Mouse (Mus musculus) limb, embryonic 11.5 days (tissue): ENCODE measurements around the gene Nr6a1. TPM values are rescaled to one million over a fixed set of nuclear protein-coding genes. Genes with fewer than 3 reads are reported as not detected.

Experiments used
- ATAC-seq: fragments of 200-750 bp; cut with Nextera tagmentation; 2 replicates; pipeline ENCODE4 v1.8.0; 2017; ENCODE audit warnings: low read depth; ENCODE audit not compliant: insufficient number of reproducible peaks, low FRiP score, low TSS enrichment
- DNase-seq: peaks from one replicate; pipeline ENCODE4 v3.0.0-alpha.2; 2015; ENCODE audit warnings: low spot score
- H3K27ac ChIP-seq: fragments of 300-500 bp; sonication (generic); replicated peaks from 2 replicates; pipeline ENCODE4 v1.5.1; 2014; ENCODE audit warnings: low read depth, mild to moderate bottlenecking, low read length
- H3K27me3 ChIP-seq: fragments of 300-500 bp; sonication (generic); 2 replicates; pipeline ENCODE4 v1.6.1; 2014; ENCODE audit warnings: mild to moderate bottlenecking, low read length, mixed read lengths; ENCODE audit not compliant: control insufficient read depth, insufficient read depth
- H3K36me3 ChIP-seq: fragments of 300-500 bp; sonication (generic); 2 replicates; pipeline ENCODE4 v1.6.1; 2014; ENCODE audit warnings: mild to moderate bottlenecking, low read length, moderate library complexity, mixed read lengths; ENCODE audit not compliant: control insufficient read depth, insufficient read depth
- H3K4me1 ChIP-seq: fragments of 300-500 bp; sonication (generic); 2 replicates; pipeline ENCODE4 v1.6.1; 2014; ENCODE audit warnings: low read length, mixed read lengths; ENCODE audit not compliant: control insufficient read depth, insufficient read depth
- H3K4me2 ChIP-seq: fragments of 300-500 bp; sonication (generic); 2 replicates; pipeline ENCODE4 v1.6.1; 2014; ENCODE audit warnings: low read depth, mild to moderate bottlenecking, moderate library complexity; ENCODE audit not compliant: severe bottlenecking
- H3K4me3 ChIP-seq: fragments of 300-500 bp; sonication (generic); 2 replicates; pipeline ENCODE4 v1.5.1; 2014; ENCODE audit warnings: low read depth, low read length
- H3K9ac ChIP-seq: fragments of 300-500 bp; sonication (generic); 2 replicates; pipeline ENCODE4 v1.6.1; 2014; ENCODE audit warnings: mild to moderate bottlenecking, low read length
- H3K9me3 ChIP-seq: fragments of 300-500 bp; sonication (generic); 2 replicates; pipeline ENCODE4 v1.6.1; 2016; ENCODE audit warnings: low read length; ENCODE audit not compliant: control insufficient read depth
- WGBS: fragments of 180-500 bp; shearing (Covaris S2); extraction: QIAGEN DNeasy Blood & Tissue Kit; methylation state at CpG from one replicate; pipeline ENCODE4 v1.1.7; 2014; 5-methylcytosine and 5-hydroxymethylcytosine counted together
- polyA plus RNA-seq: library from polyadenylated mRNA; unstranded; fragments of >200 nt; fragmentation: Nextera tagmentation; extraction: Ambion mirVana; gene quantifications from 2 replicates; pipeline ENCODE4 v1.2.1, GENCODE M21; 2014

The Nr6a1 gene
- 1.3 TPM in 2 replicates for polyA plus RNA-seq

- Histone ChIP-seq H3K4me3 (peak within 1 kb of the TSS; percentile 19), H3K4me1 (peaks cover 5% of the 10 kb centered on the region), H3K36me3 (no peaks in the 10 kb centered on the region), H3K4me2 (peak within 1 kb of the TSS; percentile 55), H3K9ac (no peak within 1 kb of the TSS), H3K27me3 (no peaks in the 10 kb centered on the region), H3K9me3 (no peaks in the 10 kb centered on the region), H3K27ac (no peak within 1 kb of the TSS)
- ATAC-seq: peak; percentile 10
- DNase-seq: peak; percentile 85
- WGBS: 8% methylated on average over 19 of the region's 19 CpGs
Measured at GRCm38 (mm10) chr2:38927115-38927979, at the start of gene Nr6a1. Gene Nr6a1 (minus strand): TSS chr2:38927688.

DNA sequence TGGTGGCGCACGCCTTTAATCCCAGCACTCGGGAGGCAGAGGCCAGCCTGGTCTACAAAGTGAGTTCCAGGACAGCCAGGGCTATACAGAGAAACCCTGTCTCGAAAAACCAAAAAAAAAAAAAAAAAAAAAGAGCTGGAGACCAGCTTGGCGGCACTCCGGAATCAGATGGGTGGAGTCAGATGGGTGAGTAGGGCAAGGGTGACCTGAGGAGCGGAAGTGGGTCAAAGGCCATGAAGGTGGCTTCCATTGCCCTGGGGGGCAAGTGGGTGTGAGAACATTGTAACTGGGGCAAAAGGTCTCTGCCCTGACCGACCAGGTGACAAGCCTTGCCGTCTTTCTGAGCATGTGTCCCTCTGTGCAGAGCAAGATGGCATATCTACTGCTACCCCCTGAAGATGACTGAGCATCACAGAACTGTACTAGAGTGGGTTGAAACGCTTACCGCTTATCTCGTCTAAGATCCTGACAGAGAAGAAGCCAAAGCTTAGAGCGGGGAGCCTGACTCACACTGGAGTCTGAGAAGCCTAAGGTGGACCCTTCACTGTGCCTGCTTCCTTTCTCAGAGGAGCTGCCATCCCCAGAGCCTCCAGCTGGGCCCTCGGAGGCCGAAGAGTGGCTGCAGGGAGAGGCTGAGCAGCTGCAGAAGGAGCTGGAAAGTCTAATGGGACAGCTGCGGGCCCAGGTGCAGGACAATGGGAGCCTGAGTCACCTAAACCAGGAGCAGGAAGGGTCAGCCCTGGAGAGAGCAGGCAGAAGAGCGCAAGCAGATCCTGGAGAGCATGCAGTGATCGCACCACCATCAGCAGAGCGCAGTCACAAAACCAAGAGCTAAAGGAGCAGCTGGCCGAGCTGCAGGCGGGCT, 48.7 kb upstream of the Nr6a1 start:
- Histone ChIP-seq H3K4me2 (no peak overlapping the region), H3K9me3 (no peaks in the 10 kb centered on the region), H3K36me3 (no peaks in the 10 kb centered on the region), H3K27ac (no peak overlapping the region), H3K4me1 (no peaks in the 10 kb centered on the region), H3K4me3 (no peak overlapping the region), H3K9ac (no peak overlapping the region), H3K27me3 (no peaks in the 10 kb centered on the region)
- 82% methylated on average over 21 of the region's 21 CpGs for WGBS
- DNase-seq: no peak
- ATAC-seq: no peak

DNA sequence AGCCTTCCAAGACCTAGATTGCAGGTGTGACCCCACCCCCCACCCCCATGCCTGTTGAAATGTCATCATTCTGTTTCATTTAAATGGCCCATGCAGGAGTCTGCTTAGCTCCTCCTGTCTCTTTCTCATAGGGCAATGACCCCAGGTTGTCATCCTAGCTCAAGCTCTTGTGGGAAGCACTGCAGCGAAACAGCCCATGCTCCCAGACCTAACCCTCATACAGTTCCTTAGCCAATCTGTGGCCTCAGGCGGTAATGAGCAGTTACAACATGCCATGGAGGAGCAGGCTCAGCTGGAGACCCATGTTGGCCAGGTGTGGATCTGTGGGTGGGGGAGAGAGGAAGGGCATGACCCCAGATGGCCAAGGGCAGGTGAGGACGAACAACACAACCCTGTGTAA, 47.7 kb upstream of the Nr6a1 start:
- Histone ChIP-seq H3K27ac (no peak overlapping the region), H3K4me1 (no peaks in the 10 kb centered on the region), H3K4me3 (no peak overlapping the region), H3K9ac (no peak overlapping the region), H3K9me3 (no peaks in the 10 kb centered on the region), H3K4me2 (no peak overlapping the region), H3K36me3 (no peaks in the 10 kb centered on the region), H3K27me3 (no peaks in the 10 kb centered on the region)
- ATAC-seq (no peak), DNase-seq (no peak)
- WGBS: 69% methylated on average over 3 of the region's 3 CpGs

DNA sequence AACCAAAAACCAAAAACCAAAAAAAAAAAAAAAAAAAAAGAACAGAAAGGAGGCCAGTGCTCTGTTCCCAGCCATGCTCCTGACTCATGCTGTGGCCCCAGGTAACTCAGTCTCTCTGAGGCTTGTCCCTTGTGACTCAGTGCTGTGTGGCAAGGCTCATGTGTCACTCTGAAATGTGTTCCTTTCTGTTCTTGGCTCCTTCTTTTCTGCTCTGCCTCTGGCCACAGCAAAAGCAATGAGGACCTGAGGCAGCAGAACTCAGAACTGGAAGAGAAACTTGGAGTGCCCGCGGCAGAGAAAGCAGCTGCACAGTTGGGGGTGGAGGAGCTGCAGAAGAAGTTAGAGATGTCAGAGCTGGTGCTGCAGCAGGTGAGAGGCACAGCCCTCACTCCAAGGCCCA, 46.7 kb upstream of the Nr6a1 start:
- Histone ChIP-seq H3K4me1 (no peaks in the 10 kb centered on the region), H3K9me3 (no peaks in the 10 kb centered on the region), H3K27ac (no peak overlapping the region), H3K4me3 (no peak overlapping the region), H3K4me2 (no peak overlapping the region), H3K9ac (no peak overlapping the region), H3K36me3 (no peaks in the 10 kb centered on the region), H3K27me3 (no peaks in the 10 kb centered on the region)
- DNase-seq (no peak), ATAC-seq (no peak)
- 39% methylated on average over 2 of the region's 2 CpGs for WGBS

DNA sequence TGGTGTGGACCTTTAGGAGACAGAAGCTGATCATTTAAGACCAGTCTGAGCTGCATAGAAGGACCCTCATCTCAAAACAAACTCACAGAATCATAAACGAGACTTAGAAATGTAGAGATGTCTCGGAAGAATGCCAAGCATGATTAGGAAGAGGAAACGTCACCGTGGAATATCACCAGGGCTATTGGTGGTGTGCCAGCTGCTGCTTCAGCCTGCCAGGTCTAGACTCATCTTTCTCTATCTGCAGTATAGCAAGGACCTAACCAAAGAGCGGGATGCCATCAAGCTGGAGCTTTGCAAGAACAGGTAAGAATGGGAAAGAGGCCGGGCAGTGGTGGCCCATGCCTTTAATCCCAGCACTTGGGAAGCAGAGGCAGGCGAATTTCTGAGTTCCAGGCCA, 46.2 kb upstream of the Nr6a1 start:
- Histone ChIP-seq H3K4me3 (no peak overlapping the region), H3K9me3 (no peaks in the 10 kb centered on the region), H3K36me3 (no peaks in the 10 kb centered on the region), H3K27me3 (no peaks in the 10 kb centered on the region), H3K9ac (no peak overlapping the region), H3K4me2 (no peak overlapping the region), H3K4me1 (no peaks in the 10 kb centered on the region), H3K27ac (no peak overlapping the region)
- 86% methylated on average over 7 of the region's 7 CpGs for WGBS
- no peak for DNase-seq
- no peak for ATAC-seq

DNA sequence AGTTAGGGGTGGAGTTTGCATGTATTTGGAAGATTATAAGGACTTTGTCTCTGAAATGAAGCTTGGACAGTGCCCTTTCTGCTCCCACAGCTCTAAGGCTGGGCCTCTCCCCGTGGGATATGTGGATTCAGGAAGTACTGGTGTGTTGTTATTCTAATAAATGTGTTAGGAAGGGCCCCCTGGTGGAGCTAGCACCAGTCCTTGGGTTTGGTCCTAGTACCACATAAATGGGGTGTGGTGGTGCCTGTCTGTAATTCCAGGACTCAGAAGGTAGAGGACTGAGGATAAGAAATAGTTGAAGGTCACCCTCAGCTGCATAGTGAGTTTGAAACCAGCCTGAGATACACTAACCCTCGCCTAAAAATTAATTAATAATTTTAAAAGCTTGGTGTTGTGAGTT, 45.7 kb upstream of the Nr6a1 start:
- Histone ChIP-seq H3K4me1 (no peaks in the 10 kb centered on the region), H3K4me2 (no peak overlapping the region), H3K4me3 (no peak overlapping the region), H3K9me3 (no peaks in the 10 kb centered on the region), H3K36me3 (no peaks in the 10 kb centered on the region), H3K27me3 (no peaks in the 10 kb centered on the region), H3K9ac (no peak overlapping the region), H3K27ac (no peak overlapping the region)
- DNase-seq: no peak
- no peak for ATAC-seq
- WGBS: 43% methylated on average over 2 of the region's 2 CpGs

DNA sequence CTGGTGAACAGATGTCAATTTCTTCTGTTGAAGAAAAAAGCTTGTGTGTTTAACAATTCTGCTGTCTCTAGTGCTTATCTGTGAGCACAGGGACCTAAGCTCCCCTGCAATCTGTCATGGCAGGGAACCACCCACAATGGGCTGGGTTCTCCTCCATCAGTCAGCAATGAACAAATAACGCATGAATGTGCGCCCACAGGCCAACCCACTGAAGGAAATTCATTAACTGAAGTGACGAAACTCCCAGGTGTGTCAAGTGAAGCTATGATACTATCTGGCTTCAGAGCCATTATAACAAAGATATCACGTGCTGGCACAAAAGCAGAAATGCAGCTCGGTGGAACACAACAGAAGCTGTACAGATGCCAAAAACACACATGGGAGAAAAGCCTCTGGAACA, 42.6 kb upstream of the Nr6a1 start:
- Histone ChIP-seq H3K4me2 (no peak overlapping the region), H3K9me3 (no peaks in the 10 kb centered on the region), H3K27me3 (no peaks in the 10 kb centered on the region), H3K27ac (no peak overlapping the region), H3K4me1 (no peaks in the 10 kb centered on the region), H3K9ac (no peak overlapping the region), H3K36me3 (no peaks in the 10 kb centered on the region), H3K4me3 (no peak overlapping the region)
- WGBS: 89% methylated on average over 5 of the region's 5 CpGs
- ATAC-seq (no peak), DNase-seq (no peak)

DNA sequence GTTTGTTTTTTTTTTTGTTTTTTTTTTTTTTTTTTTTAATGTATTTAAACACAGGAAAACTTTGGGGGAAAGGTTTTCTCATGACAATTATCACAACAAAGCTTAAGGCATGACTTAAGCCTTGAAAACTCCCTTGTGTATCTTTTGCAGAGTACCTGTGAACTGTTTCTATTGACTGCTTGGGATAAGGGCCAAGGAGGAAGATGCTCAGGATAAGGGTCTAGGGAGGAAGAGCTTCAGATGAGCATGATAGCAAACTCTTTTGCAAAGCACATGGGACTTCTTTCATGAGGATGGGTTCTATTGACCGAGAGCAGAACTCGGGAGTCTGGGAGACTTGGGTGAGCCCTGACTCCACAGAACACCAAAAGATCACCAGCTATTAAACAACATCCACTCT, 42.2 kb upstream of the Nr6a1 start:
- Histone ChIP-seq H3K9ac (no peak overlapping the region), H3K9me3 (no peaks in the 10 kb centered on the region), H3K4me3 (no peak overlapping the region), H3K36me3 (no peaks in the 10 kb centered on the region), H3K27ac (no peak overlapping the region), H3K27me3 (no peaks in the 10 kb centered on the region), H3K4me2 (no peak overlapping the region), H3K4me1 (no peaks in the 10 kb centered on the region)
- WGBS: 93% methylated on average over 2 of the region's 2 CpGs
- no peak for ATAC-seq
- DNase-seq: no peak
